Mouse (Mus musculus) cerebellum, adult 18-20 months (tissue): ENCODE measurements around the gene Serpinc1.
"Not testable (repeated sequence)": the region's sequence is repeated elsewhere in the genome, so short reads cannot be mapped to it uniquely, and the experiment has no call there.

Source experiments
- DNase-seq, 2 experiments: peaks; one replicate each; pipeline ENCODE4 v3.0.0; 2021

The Serpinc1 gene

DNA sequence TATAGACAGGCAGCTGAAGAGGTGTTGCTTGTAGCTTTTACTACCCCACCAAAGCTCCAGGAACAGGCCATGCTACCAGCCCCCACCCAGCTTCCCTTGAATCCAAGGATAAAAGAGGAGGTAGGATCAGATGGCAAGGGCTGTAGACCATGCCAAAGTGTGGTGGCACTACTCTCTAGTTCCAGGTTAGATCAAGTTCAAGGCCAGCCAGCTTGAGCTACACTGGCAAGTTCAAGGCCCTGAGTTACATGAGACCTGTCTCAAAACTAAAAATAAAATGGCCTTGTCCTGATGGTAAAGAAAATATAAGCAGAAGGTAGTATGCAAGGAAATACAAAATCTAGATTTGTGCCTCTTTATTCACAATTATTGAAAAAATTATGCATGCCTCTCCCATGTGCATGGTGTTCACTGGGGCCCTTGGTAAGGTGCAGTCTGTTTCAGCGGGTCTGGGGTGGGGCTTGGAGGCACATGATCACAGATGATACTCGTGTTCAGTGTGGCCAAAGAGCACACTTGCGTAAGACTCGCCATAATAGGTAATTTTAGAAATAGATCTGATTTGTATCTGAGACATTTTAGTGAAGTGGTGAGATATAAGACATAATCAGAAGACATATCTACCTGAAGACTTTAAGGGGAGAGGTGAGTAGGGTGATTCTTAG is at the start of gene Serpinc1:
Serpinc1 (plus strand) TSS at position 515 of the 665 bp plus-strand sequence.
- no peak for DNase-seq

DNA sequence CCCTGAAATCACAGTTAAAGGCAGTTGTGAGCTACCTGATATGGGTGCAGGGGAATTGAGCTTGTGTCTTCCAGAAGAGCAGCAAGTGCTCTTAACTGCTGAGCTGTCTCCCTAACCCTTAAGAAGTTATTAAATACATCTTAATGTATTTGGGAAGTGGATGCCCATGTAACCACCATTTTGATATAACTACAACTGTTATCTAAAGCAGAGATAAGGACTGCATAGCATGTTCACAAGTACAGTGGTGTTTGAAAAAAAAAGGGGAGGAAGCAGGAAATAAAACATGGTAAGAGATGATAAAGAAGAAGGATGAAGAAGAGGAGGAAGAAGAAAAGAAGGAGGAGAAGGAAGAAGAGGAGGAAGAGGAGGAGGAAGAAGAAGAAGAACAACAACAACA is 47.1 kb upstream of the Serpinc1 start:
- DNase-seq, result no peak

DNA sequence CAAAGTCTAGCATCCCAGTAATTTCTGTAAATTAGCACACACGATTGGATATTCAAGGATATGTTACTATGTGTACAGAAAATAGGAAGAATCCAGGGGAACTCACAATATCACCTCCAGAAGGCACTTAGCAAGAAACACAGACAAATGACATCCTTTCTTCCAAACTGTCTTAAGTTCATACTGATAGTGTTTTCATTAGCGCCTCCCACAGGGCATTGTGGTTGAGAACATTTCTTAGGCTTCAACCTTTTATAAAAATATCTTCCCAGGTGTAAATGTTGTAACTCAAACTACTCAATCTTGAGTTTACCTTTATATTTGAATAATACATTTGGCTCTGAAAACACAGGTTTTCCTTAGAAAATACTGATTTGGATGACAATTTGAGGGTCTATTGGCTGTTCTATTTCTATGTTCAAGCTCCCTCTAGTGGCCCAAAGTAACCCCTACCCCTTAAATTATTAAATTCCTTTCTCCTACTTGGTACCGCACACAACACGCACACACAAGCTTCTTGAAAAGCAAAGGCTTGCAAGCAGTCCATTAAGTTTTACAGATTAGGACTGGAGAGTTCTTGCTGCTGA is 44.4 kb upstream of the Serpinc1 start:
- peak in 1 of 2 experiments; percentile 21 for DNase-seq

DNA sequence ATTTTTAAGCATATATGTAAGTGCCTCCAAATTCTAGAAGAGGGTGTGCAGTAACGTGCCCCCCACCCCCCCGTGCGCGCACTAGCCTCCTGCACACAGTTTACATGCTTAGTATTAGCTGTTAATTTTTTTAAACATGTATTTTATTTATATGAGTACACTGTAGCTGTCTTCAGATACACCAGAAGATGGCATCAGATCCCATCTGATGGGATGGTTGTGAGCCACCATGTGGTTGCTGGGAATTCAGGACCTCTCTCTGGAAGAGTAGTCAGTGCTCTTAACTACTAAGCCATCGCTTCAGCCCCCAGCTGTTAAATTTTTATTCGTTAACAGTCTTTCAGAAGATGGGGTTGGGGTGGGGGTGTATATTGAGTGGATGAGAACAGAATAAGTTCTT is 42.8 kb upstream of the Serpinc1 start:
- no peak for DNase-seq

DNA sequence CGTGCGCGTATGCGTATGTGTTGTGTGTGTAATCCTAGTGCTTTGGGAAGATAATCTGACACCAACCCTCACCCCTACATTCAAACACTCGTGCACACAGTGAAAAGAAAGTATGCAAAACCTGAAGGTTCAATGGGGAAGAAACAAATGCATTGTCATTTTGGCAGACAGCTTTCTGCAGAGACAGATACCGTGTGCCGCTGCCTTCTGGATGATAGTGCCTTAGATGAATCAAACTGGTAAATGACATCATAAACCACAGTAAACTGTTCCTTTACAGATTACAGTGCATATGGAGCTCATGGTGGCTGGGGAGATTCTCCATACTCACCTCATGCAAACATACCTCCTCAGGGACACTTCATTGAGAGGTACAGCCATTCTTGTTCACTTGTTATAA is 15.2 kb upstream of the Serpinc1 start:
- DNase-seq, result no peak

DNA sequence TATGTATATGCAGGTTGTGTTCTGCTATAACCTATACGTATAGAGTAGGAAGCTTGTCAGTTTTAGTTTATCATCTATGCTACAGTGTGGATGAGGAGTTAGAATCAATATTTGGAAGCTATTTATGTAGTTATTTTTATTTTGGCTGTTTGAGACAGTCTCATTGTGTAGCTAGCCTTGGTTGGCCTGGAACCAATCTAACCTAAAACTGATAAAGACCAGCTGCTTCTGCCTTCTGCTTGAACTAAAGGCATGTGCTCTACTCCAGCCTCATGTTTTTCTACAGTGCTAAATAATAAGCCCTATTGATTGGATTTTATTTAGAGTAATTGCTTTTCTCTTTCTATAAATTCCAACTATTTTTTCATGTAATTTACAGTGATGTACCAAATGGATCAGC is 11.1 kb upstream of the Serpinc1 start:
- DNase-seq, result peak in 1 of 2 experiments; percentile 25

DNA sequence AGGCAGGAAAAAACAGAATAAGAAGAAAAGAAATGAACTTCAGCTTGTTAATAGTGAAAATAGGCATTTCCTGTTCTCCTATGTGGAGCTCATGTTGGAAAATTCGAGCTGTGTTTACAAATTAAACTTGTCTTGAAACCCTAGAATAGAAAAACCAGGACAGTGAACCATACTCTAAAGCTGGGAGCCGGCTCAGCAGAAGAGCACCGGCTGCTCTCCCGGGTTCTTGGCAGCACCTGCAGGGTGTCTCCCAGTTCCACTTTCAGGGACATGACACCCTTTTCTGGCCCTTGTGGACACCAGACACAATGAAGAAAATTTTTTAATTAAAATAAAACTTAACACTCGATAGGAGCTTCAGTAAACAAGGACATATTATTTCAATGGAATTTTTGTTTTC is 9.7 kb upstream of the Serpinc1 start:
- DNase-seq, result peak; percentile 19 to 42

DNA sequence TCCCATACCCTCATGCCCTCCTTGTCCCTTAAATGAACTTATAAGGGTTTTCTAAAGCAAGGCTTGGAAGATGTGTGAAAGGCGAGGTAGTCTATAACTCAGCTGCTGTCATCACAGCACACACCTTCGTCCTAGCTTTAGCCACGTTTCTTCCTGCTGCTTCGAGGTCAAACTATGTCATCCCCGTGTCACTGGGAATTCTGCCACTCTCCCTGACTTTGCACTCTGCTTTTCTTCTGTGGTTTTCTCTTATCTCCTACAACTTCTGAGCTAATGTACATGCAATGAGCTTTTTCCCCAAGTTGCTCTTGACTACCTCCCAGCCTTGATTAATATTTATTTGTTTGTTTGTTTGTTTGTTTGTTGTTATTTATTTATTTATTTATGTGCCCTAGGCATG is 1.6 kb downstream of the Serpinc1 start:
- no peak for DNase-seq

DNA sequence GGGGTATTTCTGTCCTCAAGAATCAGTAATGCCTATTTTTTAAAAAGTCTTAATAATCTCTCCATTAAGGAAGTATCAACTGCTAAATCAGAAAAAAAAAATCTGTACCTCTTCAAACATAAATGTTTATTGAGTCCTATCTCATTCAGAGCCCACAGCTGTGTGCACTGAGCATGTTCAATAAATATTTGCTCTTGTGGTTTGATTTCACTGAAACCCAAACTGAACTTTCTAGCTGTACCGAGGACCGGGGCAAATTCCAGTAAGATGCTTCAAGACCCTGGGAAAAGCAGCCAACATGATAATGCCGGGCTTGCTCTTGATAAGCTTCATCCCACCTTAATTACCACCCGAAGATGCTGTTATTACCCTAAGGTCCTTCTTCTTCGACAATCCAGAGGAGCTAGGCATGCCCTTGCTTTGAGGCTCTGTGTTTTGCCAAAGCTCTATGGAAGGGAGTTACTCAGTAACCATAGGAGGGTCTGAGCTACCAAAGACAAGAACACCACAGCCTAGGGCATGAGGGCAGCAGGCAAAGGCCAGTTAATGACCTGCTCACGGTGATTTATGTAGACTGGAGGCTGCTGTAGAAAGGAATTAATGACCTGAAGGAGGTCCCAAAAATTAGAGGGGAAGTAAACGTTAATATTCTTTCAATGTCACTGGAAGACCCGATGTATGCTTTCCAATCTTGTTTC is 2.3 kb downstream of the Serpinc1 start:
- DNase-seq, result no peak

DNA sequence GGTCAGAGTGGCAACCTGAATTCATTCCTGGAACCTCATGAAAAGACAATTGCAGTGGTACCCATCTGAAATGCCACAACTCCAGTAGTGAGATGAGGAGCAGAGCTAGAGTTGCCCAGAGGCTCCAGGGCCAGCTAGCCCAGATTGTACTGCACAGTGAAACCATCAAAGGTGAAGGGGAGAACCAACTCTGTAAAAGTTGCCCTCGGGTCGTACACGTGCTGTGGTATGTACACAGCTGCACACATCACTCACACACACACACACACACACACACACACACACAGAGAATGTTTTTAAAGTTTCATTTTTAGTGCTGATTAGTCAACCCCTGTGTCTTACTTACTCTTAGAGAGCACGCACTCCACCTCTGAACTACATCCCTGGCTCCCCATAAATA is 3.0 kb downstream of the Serpinc1 start:
- no peak for DNase-seq

DNA sequence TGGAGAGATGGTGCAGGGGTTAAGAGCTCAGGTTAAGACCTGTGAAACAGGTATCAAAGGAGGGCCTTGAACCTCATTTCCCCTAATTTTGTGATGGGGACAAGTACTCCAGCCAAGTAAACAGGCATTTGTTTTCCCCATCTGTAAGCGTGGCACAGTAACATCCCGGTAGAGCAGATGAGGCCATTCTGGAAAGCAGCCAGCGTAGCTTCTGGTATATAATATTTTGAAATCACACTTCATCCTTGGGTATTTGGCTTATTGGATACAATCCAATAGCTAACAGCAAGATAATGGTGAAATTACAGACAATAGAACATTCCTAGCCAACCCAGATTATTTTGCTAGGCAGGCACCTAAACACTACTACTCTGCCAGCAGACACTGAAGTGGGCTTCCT is 4.5 kb downstream of the Serpinc1 start:
- DNase-seq, result no peak

DNA sequence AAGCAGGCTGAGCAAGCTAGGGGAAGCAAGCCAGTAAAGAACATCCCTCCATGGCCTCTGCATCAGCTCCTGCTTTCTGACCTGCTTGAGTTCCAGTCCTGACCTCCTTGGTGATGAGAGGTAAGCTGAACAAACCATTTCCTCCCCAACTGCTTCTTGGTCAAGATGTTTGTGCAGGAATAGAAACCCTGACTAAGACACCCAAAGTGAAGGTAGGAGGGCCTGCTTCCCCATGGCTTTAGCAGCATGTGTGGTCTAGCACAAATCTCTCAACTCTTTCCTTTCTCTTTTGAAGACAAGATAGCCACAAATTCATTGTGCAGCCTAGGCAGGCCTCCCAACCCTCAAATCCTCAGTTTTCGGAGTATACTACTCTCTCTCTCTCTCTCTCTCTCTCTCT is 6.3 kb downstream of the Serpinc1 start:
- not testable (repeated sequence) for DNase-seq

DNA sequence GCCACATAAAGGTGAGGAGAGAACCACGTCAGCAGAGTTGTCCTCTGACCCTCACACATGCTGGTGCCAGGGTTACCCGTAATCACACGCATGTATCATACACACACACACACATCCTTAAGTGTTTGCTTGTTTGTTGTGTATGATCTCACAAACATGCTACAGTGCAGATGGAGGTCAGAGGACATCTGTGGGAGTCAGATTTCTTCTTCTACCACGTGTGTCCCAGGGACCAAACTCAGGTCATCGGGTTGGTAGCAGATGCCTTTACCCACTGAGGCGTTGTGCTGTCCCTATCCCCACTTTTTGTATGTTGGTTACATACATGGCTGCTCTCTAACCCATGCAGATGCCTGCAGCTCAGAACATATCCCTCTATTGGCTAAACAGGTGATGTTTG is 7.1 kb downstream of the Serpinc1 start:
- no peak for DNase-seq

DNA sequence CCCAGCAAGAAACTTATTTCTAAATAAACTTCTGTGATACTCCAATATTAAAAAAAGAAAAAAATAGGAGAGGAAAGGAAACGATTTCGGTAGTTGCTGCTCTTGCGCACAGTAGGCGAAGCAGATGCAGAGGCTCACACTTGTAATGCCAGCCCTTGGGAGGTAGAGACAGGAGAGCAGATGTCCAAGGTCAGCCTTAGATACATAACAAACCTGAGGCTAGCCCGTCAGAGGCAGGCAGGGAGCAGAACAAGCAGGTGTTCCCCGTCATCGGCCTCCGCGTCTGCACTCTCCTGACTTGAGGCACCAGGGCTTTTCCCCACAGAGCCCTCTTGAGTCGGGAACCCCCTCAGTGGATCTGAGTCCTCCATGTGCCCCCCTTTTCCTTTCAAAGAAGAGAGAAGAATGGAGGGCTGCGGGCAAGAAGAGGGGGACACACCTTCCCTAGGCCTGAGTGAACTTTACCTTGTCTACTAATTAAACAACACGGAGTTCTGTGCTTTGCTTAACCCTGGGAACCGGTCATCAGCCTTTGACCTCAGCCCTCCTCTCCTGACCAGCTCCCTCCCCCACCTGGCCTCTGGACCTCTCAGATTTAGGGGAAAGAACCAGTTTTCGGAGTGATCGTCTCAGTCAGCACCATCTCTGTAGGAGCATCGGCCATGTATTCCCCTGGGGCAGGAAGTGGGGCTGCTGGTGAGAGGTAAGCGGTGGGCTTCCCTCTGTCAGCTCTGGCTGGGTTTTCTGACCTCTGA is 8.7 kb downstream of the Serpinc1 start:
- DNase-seq, result no peak

DNA sequence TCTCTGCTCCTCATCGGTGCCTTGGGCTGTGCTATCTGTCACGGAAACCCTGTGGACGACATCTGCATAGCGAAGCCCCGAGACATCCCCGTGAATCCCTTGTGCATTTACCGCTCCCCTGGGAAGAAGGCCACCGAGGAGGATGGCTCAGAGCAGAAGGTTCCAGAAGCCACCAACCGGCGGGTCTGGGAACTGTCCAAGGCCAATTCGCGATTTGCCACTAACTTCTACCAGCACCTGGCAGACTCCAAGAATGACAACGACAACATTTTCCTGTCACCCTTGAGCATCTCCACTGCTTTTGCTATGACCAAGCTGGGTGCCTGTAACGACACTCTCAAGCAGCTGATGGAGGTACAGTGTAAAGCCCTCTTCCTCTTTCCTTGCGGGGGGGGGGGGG is 11.0 kb downstream of the Serpinc1 start:
- DNase-seq, result no peak

DNA sequence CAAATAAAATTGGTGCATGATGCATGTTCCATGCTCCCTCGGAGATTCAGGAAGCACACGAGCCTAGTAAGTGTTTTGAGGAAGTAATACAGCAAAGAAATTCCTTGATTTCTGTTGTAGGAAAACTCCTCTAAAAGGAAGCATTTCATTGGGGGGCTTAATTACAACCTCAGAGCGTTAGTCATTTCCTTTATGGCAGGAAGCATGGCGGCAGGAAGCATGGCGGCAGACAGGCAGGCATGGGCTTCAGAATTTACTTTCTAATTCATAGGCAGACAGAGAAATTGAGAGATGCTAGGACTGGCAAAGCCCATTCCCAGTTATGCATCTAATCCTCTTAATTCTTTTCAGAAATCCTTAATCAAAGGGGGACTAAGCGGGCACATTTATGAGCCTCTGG is 15.5 kb downstream of the Serpinc1 start:
- no peak for DNase-seq

DNA sequence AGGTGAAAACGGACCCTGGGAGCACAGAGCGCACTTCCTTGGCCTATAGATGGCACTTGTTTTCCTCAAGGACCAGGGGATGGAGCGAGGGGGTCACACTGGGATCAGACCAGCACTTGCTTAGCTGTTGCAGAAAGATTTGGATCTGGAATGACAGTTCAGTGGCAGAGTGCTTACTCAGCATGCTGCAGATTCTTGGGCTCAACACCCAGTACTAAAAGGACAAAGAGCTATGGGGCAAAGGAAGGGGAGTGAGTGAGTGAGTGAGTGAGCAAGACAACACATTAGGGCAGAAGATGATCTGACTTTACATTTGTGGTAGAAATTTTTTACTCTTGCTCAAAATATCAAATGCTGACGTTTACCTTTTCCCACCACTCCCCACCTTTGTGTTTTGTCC is 26.6 kb downstream of the Serpinc1 start:
- no peak for DNase-seq

DNA sequence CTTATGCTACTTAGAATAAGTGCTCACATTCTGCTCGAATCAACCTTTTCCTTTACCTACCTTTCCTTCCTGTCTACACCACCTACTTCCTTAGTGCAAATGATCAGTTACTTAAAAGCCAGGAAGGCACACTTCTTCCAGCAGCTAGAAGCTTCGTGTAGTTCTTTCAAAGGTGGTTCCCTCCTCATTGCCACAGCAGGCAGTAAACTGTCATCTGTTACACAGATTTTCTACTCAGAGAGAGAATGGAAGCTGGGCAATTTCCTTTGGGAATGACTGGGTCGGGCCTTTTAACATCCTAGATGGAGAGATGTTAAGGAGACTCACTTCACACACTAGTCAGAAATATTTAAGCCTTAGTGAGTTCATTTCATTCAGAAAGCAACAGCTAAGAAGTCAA is 27.1 kb downstream of the Serpinc1 start:
- no peak for DNase-seq

DNA sequence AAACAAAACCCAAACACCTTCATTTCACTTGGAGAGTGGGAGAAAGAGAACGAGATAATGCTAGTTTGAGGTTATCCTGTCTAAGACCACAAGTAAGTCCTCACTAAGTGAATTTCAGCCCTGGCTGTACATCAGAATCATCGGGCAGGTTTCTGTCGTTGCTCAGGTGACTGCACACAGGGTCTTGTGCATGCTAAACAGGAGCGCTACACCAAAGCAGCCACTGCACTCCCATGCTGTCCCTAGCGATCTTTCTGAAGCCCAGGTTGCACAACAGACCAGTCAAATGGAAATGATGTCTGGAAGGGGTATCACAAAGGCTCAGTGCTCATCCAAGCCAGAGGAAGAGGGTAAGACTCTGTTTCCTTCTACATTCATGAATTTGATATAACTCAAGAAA is 28.1 kb downstream of the Serpinc1 start:
- no peak for DNase-seq

DNA sequence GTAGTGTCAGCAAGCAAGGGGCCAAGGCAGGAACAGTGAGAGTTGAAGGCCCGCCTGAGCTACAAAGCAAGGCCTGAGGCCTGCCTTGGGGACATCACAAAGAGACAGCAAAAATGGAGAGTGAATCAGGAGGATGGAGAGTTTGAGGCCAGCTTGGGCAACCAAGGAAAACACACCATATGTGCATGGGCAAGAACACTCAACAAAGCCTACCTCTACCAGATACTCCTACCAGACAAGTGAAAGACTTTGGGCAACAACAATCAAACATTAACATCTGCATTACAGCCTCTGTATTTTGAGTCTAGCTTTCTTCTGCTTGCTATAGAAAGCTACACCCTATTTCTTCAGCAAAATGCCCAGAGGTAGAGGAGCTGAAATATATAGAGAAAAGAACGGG is 29.7 kb downstream of the Serpinc1 start:
- DNase-seq, result no peak

DNA sequence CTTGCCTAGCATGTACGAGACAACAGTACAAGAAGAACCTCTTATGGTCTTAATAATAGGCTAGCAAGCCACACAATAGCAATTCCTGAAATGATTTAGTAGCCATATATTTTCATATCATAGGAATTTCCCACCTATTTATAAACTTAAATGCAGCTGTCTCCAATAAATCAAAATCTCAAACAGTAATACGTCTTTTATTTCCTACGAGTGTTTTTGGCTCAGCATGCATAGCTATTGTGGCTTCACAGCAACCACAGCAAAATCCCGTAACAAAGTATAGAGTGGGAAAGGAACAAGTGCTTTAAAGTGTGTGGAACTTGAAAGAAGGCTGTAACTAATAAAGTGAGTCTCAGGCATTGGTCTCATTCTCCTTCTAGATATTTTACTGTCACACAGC is 32.1 kb downstream of the Serpinc1 start:
- DNase-seq, result no peak

DNA sequence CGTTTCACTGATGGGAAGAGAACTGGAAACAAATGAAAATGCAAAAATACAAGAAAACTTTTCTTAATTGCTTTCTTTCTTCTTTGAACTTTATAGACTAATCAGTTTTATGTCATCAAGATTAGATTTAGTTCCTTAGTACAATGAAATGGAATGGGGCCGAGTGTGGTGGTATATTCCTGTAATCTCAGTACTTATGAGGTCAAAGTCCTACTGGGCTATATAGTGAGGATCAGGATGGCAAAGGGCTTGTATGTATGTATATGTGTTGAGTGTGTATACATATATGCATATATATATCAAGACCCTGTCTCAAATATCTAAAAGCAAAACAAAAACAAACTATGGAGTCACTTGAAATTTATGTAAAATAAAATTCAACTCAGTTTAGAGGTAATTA is 38.0 kb downstream of the Serpinc1 start:
- no peak for DNase-seq

DNA sequence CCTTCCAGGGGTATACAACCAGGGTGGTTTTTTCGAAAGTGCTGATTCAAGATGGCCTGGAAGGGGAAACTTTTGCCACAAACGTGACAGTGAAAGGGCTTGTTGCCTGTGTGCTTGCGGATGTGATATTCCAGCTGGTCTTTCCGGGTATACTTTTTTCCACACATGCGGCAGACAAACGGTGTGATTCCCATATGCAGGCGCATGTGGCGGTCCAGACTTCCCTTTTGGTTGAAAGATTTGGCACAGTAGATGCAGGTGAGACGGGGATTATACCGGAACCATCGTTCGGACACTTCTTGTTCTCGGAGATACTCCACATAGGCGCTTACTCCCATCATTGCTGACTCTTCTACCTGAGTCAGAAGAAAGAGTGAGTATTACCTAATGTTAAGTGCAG is 41.7 kb downstream of the Serpinc1 start:
- no peak for DNase-seq
